Mouse (Mus musculus): Measurements from ENCODE around the gene Ttll9.
A peak's percentile ranks its signal among the peaks of the same experiment; 100 is the strongest.

The Ttll9 gene

GRCm38 (mm10) chr2:153014758-153015593, 52.7 kb downstream of the Ttll9 start, which contains the start of gene Pdrg1:
Gene Pdrg1, minus strand, starts transcription at chr2:153015427.
- DNase-seq: peak; percentile 96 to 97

GRCm38 (mm10) chr2:153015804-153016203, 53.5 kb downstream of the Ttll9 start:
- DNase-seq: peak; percentile 24 to 35

- no peak for DNase-seq
Observed at GRCm38 (mm10) chr2:153016786-153017185, 54.5 kb downstream of the Ttll9 start.

- DNase-seq: no peak
Observed at GRCm38 (mm10) chr2:153019355-153019754, 57.1 kb downstream of the Ttll9 start.

- no peak for DNase-seq
Observed at GRCm38 (mm10) chr2:153021163-153021562, 58.9 kb downstream of the Ttll9 start.

- no peak for DNase-seq
Observed at GRCm38 (mm10) chr2:153022855-153023254, 60.6 kb downstream of the Ttll9 start.

GRCm38 (mm10) chr2:153026052-153026451, 63.8 kb downstream of the Ttll9 start:
- DNase-seq: no peak

GRCm38 (mm10) chr2:153027501-153027900, 65.2 kb downstream of the Ttll9 start:
- DNase-seq: no peak

GRCm38 (mm10) chr2:153030422-153030821, 68.1 kb downstream of the Ttll9 start:
- DNase-seq: no peak

- peak in 1 of 2 experiments; percentile 27 for DNase-seq
Observed at GRCm38 (mm10) chr2:153031126-153032082, 69.1 kb downstream of the Ttll9 start, which contains the start of gene Xkr7. Gene Xkr7, plus strand, starts transcription at chr2:153031852.

GRCm38 (mm10) chr2:153032083-153032842, 70.0 kb downstream of the Ttll9 start:
- peak; percentile 93 to 96 for DNase-seq

GRCm38 (mm10) chr2:153032973-153033372, 70.7 kb downstream of the Ttll9 start:
- DNase-seq: peak in 1 of 2 experiments; percentile 16

- DNase-seq: no peak
Observed at GRCm38 (mm10) chr2:153033545-153034230, 71.4 kb downstream of the Ttll9 start.

- DNase-seq: no peak
Observed at GRCm38 (mm10) chr2:153036690-153037089, 74.4 kb downstream of the Ttll9 start.

GRCm38 (mm10) chr2:153043886-153044285, 81.6 kb downstream of the Ttll9 start:
- DNase-seq: peak; percentile 33 to 50

GRCm38 (mm10) chr2:153045884-153046299, 83.6 kb downstream of the Ttll9 start:
- peak; percentile 60 to 64 for DNase-seq

- peak; percentile 65 to 68 for DNase-seq
Observed at GRCm38 (mm10) chr2:153047828-153048465, 85.7 kb downstream of the Ttll9 start.

- DNase-seq: no peak
Observed at GRCm38 (mm10) chr2:153049288-153049996, 87.2 kb downstream of the Ttll9 start.

- no peak for DNase-seq
Observed at GRCm38 (mm10) chr2:153049997-153050358, 87.7 kb downstream of the Ttll9 start.

- no peak for DNase-seq
Observed at GRCm38 (mm10) chr2:153051095-153051494, 88.8 kb downstream of the Ttll9 start.

GRCm38 (mm10) chr2:153051537-153051936, 89.3 kb downstream of the Ttll9 start:
- no peak for DNase-seq
